Mouse (Mus musculus): ENCODE measurements at regions not wholly inside any gene's neighbourhood (a gene's known extent, or its start where the extent isn't known, plus 50 kb on each side); places are given as distances from the start of the nearest gene placed in this dataset.

DNA sequence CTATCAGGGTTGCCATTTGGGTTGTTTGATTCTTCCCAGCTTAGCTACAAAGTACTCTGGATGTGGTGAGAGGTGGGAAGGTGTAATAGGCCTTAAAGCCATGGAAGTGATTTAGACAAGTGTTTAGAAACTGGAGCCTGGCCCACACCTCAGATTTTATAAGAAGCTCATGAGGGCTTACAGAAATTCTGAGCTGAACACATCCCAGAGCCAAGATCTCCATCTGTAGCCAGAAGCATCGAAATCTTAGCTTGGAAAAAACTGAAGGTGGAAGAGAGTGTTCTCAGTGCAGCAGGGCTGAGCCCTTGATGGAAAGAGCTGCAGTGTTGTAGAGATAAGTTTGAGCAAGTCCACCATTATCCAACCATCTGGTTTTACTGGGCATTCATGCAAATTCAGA, 86.4 kb upstream of the Trabd2b start:
- TF ChIP-seq POLR2A (IDR thresholded peaks at IDR 0.05; ENCODE audit: insufficient read length, low read depth) (no peak), CEBPB (IDR thresholded peaks at IDR 0.05; ENCODE audit: insufficient read depth, poor library complexity, severe bottlenecking) (no peak), MYOG (IDR thresholded peaks at IDR 0.05; ENCODE audit: control insufficient read depth in 1 of 3, insufficient read depth in 1 of 3, insufficient read length in 2 of 3, low read depth in 2 of 3) (no peak), TCF12 (IDR thresholded peaks at IDR 0.05; ENCODE audit: insufficient read depth, poor library complexity, severe bottlenecking) (no peak)
